Mouse (Mus musculus) bone marrow macrophage, adult 2 months (primary cell): Measurements from ENCODE around the gene Spocd1. TPM values are rescaled to one million over a fixed set of nuclear protein-coding genes. Genes with fewer than 3 reads are reported as not detected.

Experiments used
- H3K27ac ChIP-seq: 2 replicates; pipeline ENCODE4 v1.5.1; 2012; ENCODE audit warnings: low read depth, low read length; ENCODE audit not compliant: insufficient read depth
- H3K4me1 ChIP-seq: 2 replicates; pipeline ENCODE4 v1.6.1; 2012; ENCODE audit warnings: low read length; ENCODE audit not compliant: control insufficient read depth, insufficient read depth
- H3K4me3 ChIP-seq: 2 replicates; pipeline ENCODE4 v1.5.1; 2012; ENCODE audit warnings: mild to moderate bottlenecking, low read length, moderate library complexity; ENCODE audit not compliant: insufficient read depth
- CTCF ChIP-seq: IDR thresholded peaks from 2 replicates; pipeline ENCODE4 v1.5.1; 2012; ENCODE audit warnings: low read depth, mild to moderate bottlenecking, low read length, moderate library complexity
- POLR2A ChIP-seq: IDR thresholded peaks from 2 replicates; pipeline ENCODE4 v1.6.1; 2012; ENCODE audit warnings: mild to moderate bottlenecking, low read depth, low read length, borderline replicate concordance
- polyA plus RNA-seq: library from polyadenylated mRNA; stranded (reverse); fragments of >200 nt; gene quantifications from 2 replicates; pipeline ENCODE4 v1.2.4, GENCODE M21; 2012; ENCODE audit not compliant: missing spikeins, insufficient read depth, insufficient read length

The Spocd1 gene
- polyA plus RNA-seq, 1 experiment = not detected

DNA sequence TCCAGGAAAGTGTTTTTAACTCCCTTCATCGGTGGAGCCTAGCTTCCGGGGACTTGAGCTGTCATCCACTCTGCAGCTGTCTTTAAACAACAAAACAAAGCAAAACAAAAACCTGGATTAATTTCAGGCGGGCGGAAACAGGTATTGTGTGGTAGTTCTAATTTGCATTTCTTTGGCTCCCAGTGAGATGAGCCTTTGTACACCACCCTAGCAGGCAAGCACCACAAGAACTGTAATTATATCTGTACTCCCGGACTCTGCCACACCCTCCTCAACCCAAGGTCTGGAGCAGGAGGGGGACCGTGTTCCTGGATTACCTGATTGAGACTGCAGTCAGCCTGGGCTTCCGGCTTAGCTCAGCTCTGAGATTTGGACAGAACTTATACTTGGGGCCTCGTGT, 41.1 kb downstream of the Spocd1 start:
- no peak overlapping the region for H3K4me3 ChIP-seq
- TF ChIP-seq CTCF = no peak
- no peaks in the 10 kb centered on the region for H3K4me1 ChIP-seq
- H3K27ac ChIP-seq = no peak overlapping the region

DNA sequence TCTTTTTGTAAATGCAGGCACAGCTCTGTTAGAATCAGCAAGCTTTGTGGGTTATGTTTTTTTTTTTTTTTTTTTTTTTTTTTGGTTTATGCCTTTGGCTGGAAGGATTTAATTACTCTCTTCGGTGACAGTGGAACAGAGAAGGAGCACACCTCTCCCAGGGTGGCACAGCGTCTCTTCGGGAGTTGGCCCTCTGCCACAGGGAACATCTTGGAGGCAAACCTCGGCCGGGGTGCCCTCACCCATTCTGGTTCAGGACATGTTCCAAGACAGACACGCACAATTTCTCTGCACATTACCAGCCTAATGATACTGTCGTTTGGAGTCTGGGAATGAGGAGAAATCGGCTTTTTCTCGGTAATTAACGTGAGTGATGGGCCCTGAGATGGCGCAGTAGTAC, 41.8 kb downstream of the Spocd1 start:
- H3K27ac ChIP-seq = no peak overlapping the region
- no peak for TF ChIP-seq POLR2A
- TF ChIP-seq CTCF = no peak
- H3K4me1 ChIP-seq = no peaks in the 10 kb centered on the region
- H3K4me3 ChIP-seq = no peak overlapping the region

DNA sequence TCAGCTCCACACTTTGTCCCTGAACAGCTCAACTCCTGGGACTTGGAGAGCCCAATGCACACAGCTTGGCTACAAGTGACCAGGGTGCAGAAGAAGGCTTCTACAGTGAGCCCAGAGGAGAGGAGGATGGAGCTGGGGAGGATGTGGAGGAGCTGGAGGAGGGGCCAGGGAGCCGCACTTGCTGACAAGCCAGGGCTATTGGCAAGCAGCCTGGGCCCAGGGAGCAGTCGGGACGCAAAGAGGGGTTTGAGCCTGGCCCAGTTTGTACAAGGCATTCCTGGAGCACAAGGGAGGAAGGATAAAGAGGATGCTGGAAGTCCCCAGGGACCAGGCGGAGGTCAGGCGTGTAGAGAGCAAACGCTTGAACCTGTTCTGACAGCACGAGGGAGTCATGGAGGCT, 42.9 kb downstream of the Spocd1 start:
- H3K27ac ChIP-seq = no peak overlapping the region
- no peak overlapping the region for H3K4me3 ChIP-seq
- TF ChIP-seq POLR2A = no peak
- no peak for TF ChIP-seq CTCF
- no peaks in the 10 kb centered on the region for H3K4me1 ChIP-seq

DNA sequence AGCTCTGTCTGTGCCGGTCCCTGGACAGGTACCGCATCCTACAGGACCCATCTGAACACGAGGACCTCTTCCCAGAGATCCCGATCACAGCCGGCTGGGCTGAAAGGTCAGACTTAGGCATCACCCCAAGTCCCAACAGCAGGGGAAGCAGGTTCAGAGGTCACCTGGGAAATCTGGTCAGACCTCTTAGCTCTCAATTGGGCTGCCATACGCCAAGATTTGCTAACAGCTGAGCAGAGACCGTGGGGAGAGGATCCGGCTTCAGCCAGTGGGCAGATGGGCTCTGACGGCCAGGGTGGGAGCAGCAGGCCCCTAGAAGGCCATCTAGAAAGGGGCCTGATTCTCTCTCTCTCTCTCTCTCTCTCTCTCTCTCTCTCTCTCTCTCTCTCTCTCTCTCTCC, 45.2 kb downstream of the Spocd1 start:
- no peak overlapping the region for H3K27ac ChIP-seq
- TF ChIP-seq POLR2A = no peak
- TF ChIP-seq CTCF = no peak
- H3K4me3 ChIP-seq = no peak overlapping the region
- H3K4me1 ChIP-seq = no peaks in the 10 kb centered on the region

GRCm38 (mm10) chr4:129977256-129977655, 48.2 kb downstream of the Spocd1 start:
- no peak overlapping the region for H3K27ac ChIP-seq
- no peaks in the 10 kb centered on the region for H3K4me1 ChIP-seq
- no peak overlapping the region for H3K4me3 ChIP-seq
- TF ChIP-seq CTCF (no peak), POLR2A (no peak)

- Histone ChIP-seq H3K4me3 (no peak overlapping the region), H3K27ac (no peak overlapping the region), H3K4me1 (no peaks in the 10 kb centered on the region)
- TF ChIP-seq POLR2A (no peak), CTCF (no peak)
Observed at GRCm38 (mm10) chr4:129978227-129978626, 49.2 kb downstream of the Spocd1 start.

DNA sequence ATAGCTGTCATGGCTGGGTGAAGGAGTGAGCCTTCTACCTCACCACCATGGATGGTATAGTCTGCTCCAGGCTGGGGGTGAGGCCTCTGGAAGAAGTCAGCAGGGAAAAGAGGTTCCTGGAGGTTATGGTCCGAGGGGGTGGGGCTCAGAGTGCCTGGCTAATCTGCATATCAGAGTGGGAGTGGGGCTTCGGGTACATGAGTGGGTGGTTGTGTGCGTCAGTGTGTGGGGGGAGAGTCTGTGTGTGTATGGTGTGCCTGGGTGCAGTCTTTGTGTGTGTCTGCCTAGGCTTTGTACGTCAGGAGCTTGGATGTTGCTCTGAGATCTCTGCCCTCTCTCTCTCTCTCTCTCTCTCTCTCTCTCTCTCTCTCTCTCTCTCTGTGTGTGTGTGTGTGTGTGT, 49.9 kb downstream of the Spocd1 start:
- Histone ChIP-seq H3K4me3 (no peak overlapping the region), H3K4me1 (no peaks in the 10 kb centered on the region), H3K27ac (no peak overlapping the region)
- no peak for TF ChIP-seq POLR2A
- no peak for TF ChIP-seq CTCF

- Histone ChIP-seq H3K4me1 (no peaks in the 10 kb centered on the region), H3K27ac (no peak overlapping the region), H3K4me3 (no peak overlapping the region)
- TF ChIP-seq CTCF (no peak), POLR2A (no peak)
Observed at GRCm38 (mm10) chr4:129981657-129982056, 52.6 kb downstream of the Spocd1 start.

DNA sequence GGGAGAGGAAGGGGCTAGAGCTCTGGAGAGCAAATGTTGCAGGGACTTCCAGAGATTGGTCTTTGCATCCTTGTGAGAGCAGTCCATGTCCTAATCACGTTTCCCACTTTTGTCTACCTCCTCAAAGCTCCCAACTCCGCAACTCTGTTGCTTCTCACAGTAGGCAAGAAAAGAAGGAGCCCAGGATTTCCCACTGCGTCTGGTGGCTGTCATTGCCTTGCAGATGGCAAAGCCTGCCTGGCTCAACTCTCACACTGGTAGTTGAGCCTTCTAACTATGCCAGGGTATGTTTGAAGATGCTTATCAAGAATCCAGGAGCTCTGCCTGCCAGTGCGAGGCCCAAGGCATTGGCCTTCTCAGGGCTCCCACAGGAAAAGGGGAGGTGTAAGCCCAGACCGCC, 54.0 kb downstream of the Spocd1 start:
- TF ChIP-seq CTCF (no peak), POLR2A (no peak)
- no peak overlapping the region for H3K4me3 ChIP-seq
- no peaks in the 10 kb centered on the region for H3K4me1 ChIP-seq
- H3K27ac ChIP-seq = no peak overlapping the region

DNA sequence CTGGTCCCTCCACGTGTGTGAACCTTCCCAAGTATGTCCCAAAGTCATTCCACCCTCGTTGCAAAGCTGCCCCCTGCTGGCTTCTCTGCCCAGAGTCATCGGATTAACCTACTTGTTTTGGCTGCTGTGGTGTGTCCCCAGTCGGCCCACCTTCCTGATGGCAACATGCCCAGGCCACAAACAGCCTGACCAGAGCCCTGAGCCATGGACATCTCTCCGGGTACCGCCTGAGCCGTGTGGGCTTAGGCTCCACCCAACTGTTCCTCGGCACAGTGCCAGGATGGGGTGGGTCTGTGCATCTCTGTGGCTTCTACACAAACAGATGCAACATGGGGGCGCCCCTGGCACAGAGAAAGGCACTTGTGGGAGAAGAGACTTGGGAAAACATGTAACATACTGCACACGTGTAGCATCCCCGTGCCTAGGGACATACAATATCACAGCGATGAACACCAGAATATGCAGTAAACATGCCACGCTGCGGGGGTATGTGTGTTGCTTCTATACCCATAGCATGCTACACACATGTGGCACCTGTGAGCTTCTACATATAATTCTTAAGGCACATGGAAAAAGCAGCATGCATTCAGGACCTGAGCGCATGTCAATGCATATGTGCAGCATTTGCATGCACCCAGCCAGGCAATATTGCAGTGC, 54.8 kb downstream of the Spocd1 start:
- TF ChIP-seq POLR2A (no peak), CTCF (peak; percentile 52; the same call in 1 of the 2 replicates)
- no peak overlapping the region for H3K4me3 ChIP-seq
- H3K4me1 ChIP-seq = no peaks in the 10 kb centered on the region
- H3K27ac ChIP-seq = no peak overlapping the region
